Mouse (Mus musculus): Measurements from ENCODE around the gene Lgals8. TPM values are rescaled to one million over a fixed set of nuclear protein-coding genes. Genes with fewer than 3 reads are reported as not detected.
A peak's percentile ranks its signal among the peaks of the same experiment; 100 is the strongest.
"Not testable (repeated sequence)": the region's sequence is repeated elsewhere in the genome, so short reads cannot be mapped to it uniquely, and the experiment has no call there.

The Lgals8 gene
- polyA plus RNA-seq, 1 experiment from 2014 or later, result 18.6 TPM

GRCm38 (mm10) chr13:12479802-12480201 is 15.1 kb upstream of the Lgals8 start:
- 83% methylated on average over 6 of the region's 6 CpGs for WGBS
- no peak for ATAC-seq (ENCODE audit: low FRiP score, low read depth)
- no peaks in the 10 kb centered on the region for H3K4me1 ChIP-seq
- no peaks in the 10 kb centered on the region for H3K27me3 ChIP-seq (replicated peaks)
- H3K27ac ChIP-seq, result no peak overlapping the region
- no peak overlapping the region for H3K9ac ChIP-seq
- H3K36me3 ChIP-seq, result no peaks in the 10 kb centered on the region
- no peaks in the 10 kb centered on the region for H3K9me3 ChIP-seq
- no peak overlapping the region for H3K4me2 ChIP-seq (replicated peaks)
- H3K4me3 ChIP-seq, result no peak overlapping the region

DNA sequence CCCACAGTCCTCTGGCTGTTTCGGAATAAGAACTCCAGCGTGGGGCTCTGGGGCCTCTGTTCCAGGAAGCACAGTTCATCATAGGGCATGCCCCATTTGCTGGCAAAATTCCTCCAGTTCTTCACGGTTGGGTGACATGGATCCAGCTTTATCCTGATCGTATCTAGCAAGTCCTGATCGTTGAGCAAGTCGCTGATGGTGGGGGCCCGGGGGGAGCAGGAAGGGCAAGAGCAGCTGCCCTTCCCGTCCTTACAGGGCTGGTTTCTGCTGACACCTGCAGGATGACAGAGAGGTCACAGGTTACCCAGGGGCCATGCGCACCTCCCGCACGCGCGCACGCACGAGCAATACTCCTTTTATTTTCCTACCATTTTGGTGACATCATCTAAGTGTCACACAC is 13.6 kb upstream of the Lgals8 start:
- ATAC-seq (ENCODE audit: low FRiP score, low read depth), result no peak
- Histone ChIP-seq H3K27ac (no peak overlapping the region), H3K4me3 (no peak overlapping the region), H3K27me3 (replicated peaks) (no peaks in the 10 kb centered on the region), H3K9ac (no peak overlapping the region), H3K4me2 (replicated peaks) (no peak overlapping the region), H3K9me3 (no peaks in the 10 kb centered on the region), H3K4me1 (no peaks in the 10 kb centered on the region), H3K36me3 (no peaks in the 10 kb centered on the region)
- 84% methylated on average over 15 of the region's 15 CpGs for WGBS

GRCm38 (mm10) chr13:12476886-12477285 is 12.1 kb upstream of the Lgals8 start:
- H3K4me2 ChIP-seq (replicated peaks), result no peak overlapping the region
- WGBS, result 92% methylated on average over 4 of the region's 4 CpGs
- ATAC-seq (ENCODE audit: low FRiP score, low read depth), result no peak

DNA sequence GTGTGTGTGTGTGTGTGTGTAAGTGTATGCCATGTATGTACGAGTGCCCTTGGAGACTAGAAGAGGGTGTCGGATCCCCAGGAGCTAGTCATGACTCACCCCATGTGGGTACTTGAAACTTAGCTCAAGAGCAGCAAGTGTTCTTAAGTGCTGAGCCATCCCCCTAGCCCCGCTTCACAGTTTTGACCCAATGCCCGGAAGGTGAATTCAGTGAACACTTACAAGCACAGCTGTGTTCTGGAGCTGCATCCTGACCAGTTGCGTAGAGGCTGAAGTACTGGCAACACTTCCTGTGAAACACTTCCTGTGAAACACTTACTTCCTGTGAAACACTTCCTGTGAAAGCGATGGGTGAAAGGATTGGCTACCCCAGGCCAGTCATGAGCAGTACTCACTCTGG is 10.5 kb upstream of the Lgals8 start:
- no peak overlapping the region for H3K27ac ChIP-seq
- H3K36me3 ChIP-seq, result no peaks in the 10 kb centered on the region
- H3K4me3 ChIP-seq, result no peak overlapping the region
- H3K9me3 ChIP-seq, result no peaks in the 10 kb centered on the region
- ATAC-seq (ENCODE audit: low FRiP score, low read depth), result no peak
- H3K27me3 ChIP-seq (replicated peaks), result no peaks in the 10 kb centered on the region
- H3K9ac ChIP-seq, result no peak overlapping the region
- H3K4me1 ChIP-seq, result no peaks in the 10 kb centered on the region
- H3K4me2 ChIP-seq (replicated peaks), result no peak overlapping the region
- WGBS, result 92% methylated on average over 6 of the region's 6 CpGs

More at GRCm38 (mm10) chr13:12476886-12477285, 12.1 kb upstream of the Lgals8 start:
- Histone ChIP-seq H3K36me3 (no peaks in the 10 kb centered on the region), H3K4me3 (no peak overlapping the region), H3K9me3 (no peaks in the 10 kb centered on the region), H3K9ac (no peak overlapping the region), H3K27ac (no peak overlapping the region), H3K27me3 (replicated peaks) (no peaks in the 10 kb centered on the region), H3K4me1 (no peaks in the 10 kb centered on the region)

DNA sequence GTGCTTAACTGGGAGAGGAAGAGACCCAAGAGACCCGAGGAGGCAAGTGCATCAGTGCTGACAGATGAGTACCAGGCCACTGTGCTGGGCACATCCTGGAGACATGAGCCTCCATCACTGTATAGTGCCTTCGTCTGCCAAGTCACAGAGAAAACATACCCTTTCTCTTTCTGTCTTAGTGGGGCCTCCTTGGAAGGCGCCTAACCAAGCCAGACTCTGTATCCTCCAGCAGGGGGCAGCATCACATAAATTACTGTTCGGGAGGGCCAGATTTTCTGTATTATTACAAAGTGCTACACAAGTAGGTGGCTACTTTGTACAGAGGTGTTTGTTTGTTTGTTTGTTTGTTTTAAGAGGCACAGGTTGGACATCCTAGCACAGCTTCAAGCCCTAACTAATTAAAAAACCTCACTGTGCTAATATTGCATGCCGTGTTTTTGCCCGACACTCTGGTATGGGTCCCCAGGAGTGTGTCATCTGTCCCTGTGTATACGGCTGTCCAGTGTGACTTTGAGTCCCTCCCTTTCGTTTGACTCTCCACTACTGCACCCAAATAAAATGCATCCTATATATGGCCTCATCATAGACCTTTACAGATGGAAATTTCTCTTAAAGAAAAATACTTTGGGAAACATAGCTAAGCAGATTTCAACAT is 9.1 kb upstream of the Lgals8 start:
- ATAC-seq (ENCODE audit: low FRiP score, low read depth), result peak; percentile 83
- WGBS, result 38% methylated on average over 8 of the region's 8 CpGs
- Histone ChIP-seq H3K4me3 (no peak overlapping the region), H3K9me3 (no peaks in the 10 kb centered on the region), H3K36me3 (no peaks in the 10 kb centered on the region), H3K4me2 (replicated peaks) (no peak overlapping the region), H3K9ac (no peak overlapping the region), H3K27ac (no peak overlapping the region), H3K27me3 (replicated peaks) (no peaks in the 10 kb centered on the region), H3K4me1 (no peaks in the 10 kb centered on the region)

DNA sequence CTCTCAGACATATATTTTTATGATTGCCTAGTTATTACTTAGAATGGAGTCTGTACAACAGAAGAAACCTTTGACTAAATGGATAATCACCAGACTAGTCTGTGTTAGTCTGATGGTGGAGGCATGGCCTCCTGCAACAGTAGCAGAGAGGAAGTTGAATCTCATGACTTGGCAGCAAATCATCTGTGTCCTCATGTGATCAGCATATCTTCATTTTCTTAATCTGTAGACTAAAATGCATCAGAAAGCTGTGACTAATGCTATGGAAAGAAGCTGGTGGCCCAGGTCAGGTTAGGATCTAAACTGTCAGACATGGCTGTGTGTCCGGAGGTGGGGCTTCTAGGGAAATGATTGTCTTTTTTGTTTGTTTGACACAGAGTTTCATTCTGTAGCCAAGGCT is 3.7 kb upstream of the Lgals8 start:
- no peak for ATAC-seq (ENCODE audit: low FRiP score, low read depth)
- H3K9ac ChIP-seq, result no peak overlapping the region
- H3K4me1 ChIP-seq, result no peaks in the 10 kb centered on the region
- no peak overlapping the region for H3K27ac ChIP-seq
- H3K9me3 ChIP-seq, result no peaks in the 10 kb centered on the region
- H3K27me3 ChIP-seq (replicated peaks), result no peaks in the 10 kb centered on the region
- WGBS, result 90% methylated on average over 1 of the region's 1 CpGs
- no peak overlapping the region for H3K4me3 ChIP-seq
- H3K36me3 ChIP-seq, result no peaks in the 10 kb centered on the region
- H3K4me2 ChIP-seq (replicated peaks), result no peak overlapping the region

DNA sequence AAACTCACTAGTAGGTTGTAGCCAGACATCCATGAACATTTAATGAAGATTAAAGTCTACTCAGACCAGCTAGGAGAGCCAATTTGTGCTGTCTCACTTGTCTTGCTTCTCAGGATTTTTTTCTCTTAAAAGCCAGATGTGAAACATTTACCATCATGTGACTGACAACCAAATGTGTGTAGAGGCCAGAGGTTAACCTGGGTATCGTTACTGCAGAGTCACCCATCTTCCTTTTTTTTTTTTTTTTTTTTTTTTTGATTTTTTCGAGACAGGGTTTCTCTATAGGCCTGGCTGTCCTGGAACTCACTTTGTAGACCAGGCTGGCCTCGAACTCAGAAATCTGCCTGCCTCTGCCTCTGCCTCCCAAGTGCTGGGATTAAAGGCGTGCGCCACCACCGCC is 585 bp downstream of the Lgals8 start:
- not testable (repeated sequence) for H3K4me1 ChIP-seq; H3K27ac ChIP-seq; H3K36me3 ChIP-seq; H3K4me2 ChIP-seq (replicated peaks); H3K27me3 ChIP-seq (replicated peaks); H3K9me3 ChIP-seq; ATAC-seq (ENCODE audit: low FRiP score, low read depth); H3K4me3 ChIP-seq; H3K9ac ChIP-seq
- 82% methylated on average over 6 of the region's 6 CpGs for WGBS

DNA sequence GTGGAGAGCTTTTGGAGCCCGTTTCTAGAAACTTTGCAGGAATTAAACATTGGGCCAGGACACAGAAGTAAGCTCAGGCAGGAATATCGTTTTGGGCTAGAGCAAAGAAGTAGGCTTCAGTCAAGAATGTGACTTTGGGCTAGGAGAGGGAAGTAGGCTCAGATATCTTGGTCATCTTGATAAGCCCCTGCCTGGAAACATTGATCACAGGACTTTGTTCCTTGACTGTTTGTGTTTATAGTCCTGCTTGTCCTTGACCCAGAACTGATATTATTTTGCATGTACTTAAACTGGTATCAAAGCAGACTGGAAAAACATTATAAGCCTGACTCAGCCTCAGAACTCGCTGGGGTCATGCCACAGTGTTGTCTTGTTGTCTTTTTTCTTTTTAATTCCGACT is 2.1 kb downstream of the Lgals8 start:
- WGBS, result 84% methylated on average over 4 of the region's 4 CpGs
- H3K4me2 ChIP-seq (replicated peaks), result no peak overlapping the region
- H3K4me3 ChIP-seq, result no peak overlapping the region
- no peaks in the 10 kb centered on the region for H3K36me3 ChIP-seq
- ATAC-seq (ENCODE audit: low FRiP score, low read depth), result no peak
- H3K9me3 ChIP-seq, result no peaks in the 10 kb centered on the region
- no peaks in the 10 kb centered on the region for H3K4me1 ChIP-seq
- no peaks in the 10 kb centered on the region for H3K27me3 ChIP-seq (replicated peaks)
- H3K9ac ChIP-seq, result no peak overlapping the region
- H3K27ac ChIP-seq, result no peak overlapping the region

DNA sequence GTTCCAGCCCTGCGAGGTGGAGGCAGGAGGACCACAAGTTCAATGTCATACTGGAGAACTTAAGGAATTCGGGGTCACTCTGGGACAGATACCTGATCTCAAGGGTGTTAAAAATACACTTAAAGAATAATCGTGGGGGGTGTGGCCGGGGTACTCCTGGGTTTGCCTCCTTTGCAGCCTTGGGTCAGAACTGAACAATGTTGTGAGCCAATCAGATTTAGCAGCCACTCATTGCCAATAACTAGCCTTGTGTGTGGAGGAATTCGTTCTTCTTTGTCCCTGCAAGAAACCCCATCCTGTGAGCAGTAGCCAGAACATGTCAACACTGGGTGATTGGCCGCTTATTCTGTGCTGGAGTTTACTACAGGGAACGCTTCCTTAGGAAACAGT is 3.0 kb downstream of the Lgals8 start:
- Histone ChIP-seq H3K27ac (no peak overlapping the region), H3K9me3 (no peaks in the 10 kb centered on the region), H3K9ac (peak overlapping the region; percentile 78), H3K27me3 (replicated peaks) (no peaks in the 10 kb centered on the region), H3K4me1 (no peaks in the 10 kb centered on the region), H3K4me2 (replicated peaks) (peak overlapping the region; percentile 66), H3K4me3 (peak overlapping the region; percentile 69), H3K36me3 (no peaks in the 10 kb centered on the region)
- WGBS, result 3% methylated on average over 7 of the region's 7 CpGs
- peak; percentile 65 for ATAC-seq (ENCODE audit: low FRiP score, low read depth)

- peaks cover 2% of the 10 kb centered on the region; the same call in 1 of the 2 replicates for H3K36me3 ChIP-seq
- 1% methylated on average over 59 of the region's 59 CpGs for WGBS
- no peaks in the 10 kb centered on the region for H3K27me3 ChIP-seq (replicated peaks)
- peak; percentile 96 for ATAC-seq (ENCODE audit: low FRiP score, low read depth)
- no peak overlapping the region for H3K27ac ChIP-seq
- H3K4me3 ChIP-seq, result peak overlapping the region; percentile 69
- no peaks in the 10 kb centered on the region for H3K4me1 ChIP-seq
- no peaks in the 10 kb centered on the region for H3K9me3 ChIP-seq
- H3K9ac ChIP-seq, result peak overlapping the region; percentile 78
- H3K4me2 ChIP-seq (replicated peaks), result peak overlapping the region; percentile 66
Measured at GRCm38 (mm10) chr13:12460881-12461729, 3.6 kb downstream of the Lgals8 start.

DNA sequence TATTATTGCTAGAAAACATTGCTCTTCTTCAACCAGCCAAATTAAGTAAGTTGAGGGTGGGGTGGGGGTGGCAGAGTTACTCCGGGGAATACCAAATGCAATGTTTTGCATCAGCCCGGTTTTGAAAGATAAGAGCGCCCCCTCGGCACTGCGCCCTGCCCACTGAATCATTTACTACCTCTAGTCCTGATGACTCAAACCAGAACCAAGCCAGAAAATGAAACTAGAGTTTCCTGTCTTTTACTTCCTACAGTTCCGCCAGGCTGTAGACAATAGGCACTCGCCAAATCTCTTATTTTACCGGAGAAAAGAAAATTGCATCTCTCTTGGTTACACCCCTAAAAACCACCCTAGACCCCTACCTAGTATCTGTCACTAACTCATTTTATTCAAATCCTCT is 4.3 kb downstream of the Lgals8 start:
- ATAC-seq (ENCODE audit: low FRiP score, low read depth), result no peak; the same call in 1 of the 2 replicates
- 15% methylated on average over 8 of the region's 8 CpGs for WGBS
- peak overlapping the region; percentile 66 for H3K4me2 ChIP-seq (replicated peaks)
- no peaks in the 10 kb centered on the region for H3K4me1 ChIP-seq
- H3K36me3 ChIP-seq, result peaks cover 2% of the 10 kb centered on the region; the same call in 1 of the 2 replicates
- peak overlapping the region; percentile 78; the same call in 1 of the 2 replicates for H3K9ac ChIP-seq
- H3K27ac ChIP-seq, result no peak overlapping the region
- no peaks in the 10 kb centered on the region for H3K27me3 ChIP-seq (replicated peaks)
- no peaks in the 10 kb centered on the region for H3K9me3 ChIP-seq
- peak overlapping the region; percentile 69 for H3K4me3 ChIP-seq

- H3K9me3 ChIP-seq, result no peaks in the 10 kb centered on the region
- no peak overlapping the region for H3K4me3 ChIP-seq
- no peak for ATAC-seq (ENCODE audit: low FRiP score, low read depth)
- no peak overlapping the region for H3K27ac ChIP-seq
- H3K4me2 ChIP-seq (replicated peaks), result no peak overlapping the region
- no peaks in the 10 kb centered on the region for H3K27me3 ChIP-seq (replicated peaks)
- WGBS, result 85% methylated on average over 7 of the region's 7 CpGs
- H3K9ac ChIP-seq, result no peak overlapping the region
- H3K4me1 ChIP-seq, result no peaks in the 10 kb centered on the region
- peaks cover 7% of the 10 kb centered on the region for H3K36me3 ChIP-seq
Measured at GRCm38 (mm10) chr13:12456711-12457110, 8.0 kb downstream of the Lgals8 start.
